Mouse (Mus musculus) retina, embryonic 14.5 days (tissue): ENCODE results near the gene Ccdc88b.

Experiments used
- DNase-seq: peaks from one replicate; pipeline ENCODE4 v3.0.0-alpha.2; 2015; ENCODE audit warnings: low spot score

Ccdc88b gene

DNA sequence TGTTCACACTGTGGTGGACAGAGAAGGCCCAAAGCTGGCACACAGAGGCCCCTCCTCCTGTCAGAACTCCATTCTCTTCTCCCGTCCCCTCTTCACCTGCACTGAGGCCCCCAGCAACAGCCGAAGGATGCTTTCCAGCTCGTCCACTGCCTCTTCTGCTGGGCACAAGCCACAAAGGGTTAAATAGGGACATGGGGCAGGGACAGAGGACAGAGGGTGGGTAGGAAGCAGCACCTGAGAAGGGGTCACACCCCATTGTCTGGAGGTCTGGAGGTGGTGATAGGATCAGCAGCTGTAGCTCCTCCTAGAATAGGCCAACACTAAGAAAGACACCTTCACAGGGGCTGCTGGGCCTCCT, 1.0 kb downstream of the Ccdc88b start:
- no peak for DNase-seq

- peak; percentile 76 for DNase-seq
Observed at GRCm38 (mm10) chr19:6856281-6857002, 1.6 kb downstream of the Ccdc88b start.

DNA sequence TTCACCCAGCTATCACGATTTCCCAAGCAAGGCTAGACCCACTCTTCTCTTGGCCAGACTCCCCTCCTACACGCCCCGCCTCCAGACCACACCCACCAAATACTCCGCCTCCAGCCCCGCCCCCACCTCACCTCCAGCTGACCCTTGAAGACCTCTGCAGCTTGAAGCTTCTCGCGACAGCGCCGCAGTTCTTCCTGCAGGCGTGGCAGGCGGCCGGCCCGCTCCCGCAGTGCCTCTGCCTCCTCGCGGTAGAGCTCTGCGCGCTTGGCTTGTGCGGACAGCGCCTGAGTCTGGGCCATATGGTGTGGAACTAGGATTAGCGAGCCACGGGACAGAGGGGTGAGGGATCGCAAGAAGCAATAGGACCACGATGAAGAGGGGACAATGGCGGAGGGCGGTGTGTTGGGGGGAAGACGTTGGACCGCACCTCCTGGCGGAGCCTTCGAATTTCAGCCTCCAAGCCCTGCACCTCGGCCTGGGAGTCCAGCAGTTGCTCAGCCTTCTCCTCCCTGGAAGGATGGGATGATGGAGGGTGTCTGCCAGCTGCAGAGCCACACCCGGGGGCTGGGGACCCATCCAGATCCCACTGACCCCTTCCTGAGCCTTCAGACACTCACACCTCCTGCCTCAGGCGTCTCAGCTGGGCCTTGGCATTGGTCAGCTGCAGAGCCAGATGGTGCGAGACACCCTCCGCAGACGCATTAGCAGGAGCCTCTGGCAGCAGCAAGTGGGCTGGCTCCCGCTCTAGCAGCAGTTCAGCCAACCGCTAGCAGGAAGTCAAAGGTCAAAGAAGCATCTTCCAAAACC, 2.6 kb downstream of the Ccdc88b start:
- DNase-seq, result peak; percentile 82

DNA sequence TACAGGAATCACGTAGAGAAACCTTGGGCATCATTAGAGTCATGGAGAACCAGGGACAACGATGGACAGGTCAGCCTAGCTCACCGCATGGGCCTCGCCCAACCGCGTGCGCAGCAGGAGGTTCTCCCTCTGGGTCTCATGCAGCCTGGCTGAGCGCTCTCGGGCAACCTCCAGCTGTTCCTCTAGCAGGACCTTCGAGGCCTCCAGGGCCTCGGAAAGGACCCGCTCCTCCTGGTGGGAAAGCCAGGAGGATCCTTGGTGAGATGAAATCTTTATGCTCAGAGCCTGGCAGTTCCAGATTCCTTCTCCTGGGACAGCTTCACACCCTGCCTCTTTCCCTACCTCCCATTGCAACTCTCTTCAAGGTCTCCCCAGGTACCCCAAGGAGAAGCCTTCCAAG, 3.4 kb downstream of the Ccdc88b start:
- no peak for DNase-seq

- DNase-seq, result no peak
Observed at GRCm38 (mm10) chr19:6853903-6854302, 4.1 kb downstream of the Ccdc88b start.

DNA sequence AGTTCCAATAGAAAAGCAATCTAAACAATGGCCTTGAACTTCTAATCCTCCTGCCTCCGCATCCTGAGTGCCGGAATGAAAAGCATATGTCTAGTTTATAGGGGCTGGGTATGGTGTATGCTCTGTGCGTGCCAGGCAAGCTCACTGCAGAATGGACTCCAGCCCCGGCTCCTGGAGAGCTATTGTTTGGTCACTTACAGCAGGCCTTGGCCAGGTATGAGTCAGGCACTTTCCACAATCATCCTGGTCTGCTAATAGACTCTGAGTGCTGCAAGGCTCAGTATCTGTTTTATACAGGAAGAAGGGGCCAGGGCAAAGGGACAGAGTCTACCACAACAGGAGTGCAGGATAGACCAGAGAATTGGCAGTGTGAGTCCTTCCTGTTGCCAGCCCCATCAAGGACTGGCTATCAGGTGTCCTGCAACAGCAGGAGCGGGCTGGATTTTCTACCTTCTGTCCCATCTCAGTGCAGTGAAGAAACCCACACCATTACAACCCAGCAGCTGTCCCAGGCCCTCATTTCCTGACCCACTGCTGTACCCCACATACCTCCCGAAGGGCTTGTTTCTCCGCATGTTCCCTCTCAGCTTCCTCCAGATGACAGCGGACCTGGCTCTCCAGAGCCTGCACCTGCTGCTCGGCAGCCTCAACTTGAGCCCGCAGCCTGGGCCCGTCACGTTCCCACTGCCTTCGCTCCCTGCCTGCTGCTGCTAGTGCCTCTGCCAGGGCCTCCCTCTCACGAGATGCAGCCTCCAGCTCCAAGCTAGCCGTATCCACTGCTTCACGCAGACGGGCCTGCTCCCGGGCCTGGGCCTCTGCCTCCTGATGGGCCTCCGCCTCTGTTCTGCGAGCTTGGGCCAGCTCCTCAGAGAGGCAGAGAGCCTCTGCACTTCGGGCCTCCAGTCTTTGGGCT, 5.4 kb downstream of the Ccdc88b start:
- no peak for DNase-seq

DNA sequence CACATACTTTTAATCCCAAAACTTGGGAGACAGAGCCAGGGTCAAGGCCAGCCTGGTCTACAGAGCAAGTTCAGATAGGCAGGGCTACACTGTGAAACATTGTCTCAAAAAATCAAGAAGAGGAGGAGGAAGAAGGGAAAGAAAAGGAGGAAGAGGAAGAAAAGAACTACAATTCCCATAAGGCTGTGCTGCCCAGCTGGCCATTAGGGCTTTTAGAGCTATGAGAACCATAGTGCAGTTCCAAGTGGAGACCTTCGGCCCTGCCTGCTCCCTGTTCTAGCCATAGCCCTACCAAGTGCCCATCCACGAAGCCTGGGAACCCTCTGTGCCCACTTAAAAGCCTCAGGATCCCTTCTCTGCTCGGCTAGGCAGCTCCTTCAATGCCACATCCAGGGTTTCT, 6.5 kb downstream of the Ccdc88b start:
- DNase-seq, result no peak

GRCm38 (mm10) chr19:6849506-6850068, 8.4 kb downstream of the Ccdc88b start:
- peak; percentile 32 for DNase-seq

DNA sequence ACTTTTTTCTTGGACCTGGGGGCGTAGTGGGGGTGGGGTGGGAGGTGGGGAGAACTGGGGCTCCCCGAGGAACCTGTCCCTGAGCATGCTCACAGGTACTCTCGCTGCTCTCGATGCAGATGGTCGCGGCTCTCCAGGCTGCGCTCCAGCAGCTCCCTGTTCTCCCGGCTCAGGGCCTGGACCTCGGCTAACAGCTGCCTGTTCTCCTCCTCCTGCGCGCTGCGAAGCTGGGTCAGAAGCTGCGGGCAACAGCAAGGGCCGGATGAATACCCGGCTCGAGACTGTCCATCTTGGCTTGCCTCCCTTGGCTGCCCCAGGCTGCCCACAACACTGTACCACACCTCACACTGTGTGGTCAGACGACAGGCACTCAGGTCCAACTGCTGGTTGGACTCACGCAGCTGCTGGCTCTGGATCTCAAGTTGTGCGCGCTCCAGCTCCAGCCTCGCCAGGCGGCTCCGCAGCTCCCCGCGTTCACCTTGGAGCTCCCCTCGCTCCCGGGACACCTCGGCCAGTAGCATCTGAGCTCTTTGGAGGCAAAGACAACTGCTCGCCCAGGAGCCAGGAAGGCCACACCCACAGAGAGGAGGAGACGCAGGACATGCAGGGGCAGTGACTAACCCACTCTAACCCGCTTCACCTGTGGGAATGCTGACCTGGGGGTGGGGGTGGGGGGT, 10.0 kb downstream of the Ccdc88b start:
- peak; percentile 40 for DNase-seq

DNA sequence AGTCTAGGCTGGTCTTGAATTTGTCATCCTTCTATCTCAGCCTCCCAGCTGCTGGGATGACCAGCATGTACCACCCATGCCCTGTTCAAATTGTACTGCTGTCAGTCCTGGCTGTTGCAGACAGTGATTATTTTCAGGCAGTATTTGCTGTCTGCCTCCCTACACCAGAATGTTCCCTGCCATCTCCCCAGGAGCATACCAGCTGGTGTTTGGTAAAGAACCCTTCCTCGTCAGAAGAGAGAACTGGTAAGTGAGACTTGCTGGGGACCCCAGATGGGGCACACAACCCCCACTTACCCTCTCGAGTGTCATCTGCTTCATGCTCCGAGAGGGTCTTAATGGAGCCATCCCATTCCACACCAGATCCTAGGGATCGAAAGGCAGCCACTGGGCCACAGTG, 12.0 kb downstream of the Ccdc88b start:
- DNase-seq, result no peak

DNA sequence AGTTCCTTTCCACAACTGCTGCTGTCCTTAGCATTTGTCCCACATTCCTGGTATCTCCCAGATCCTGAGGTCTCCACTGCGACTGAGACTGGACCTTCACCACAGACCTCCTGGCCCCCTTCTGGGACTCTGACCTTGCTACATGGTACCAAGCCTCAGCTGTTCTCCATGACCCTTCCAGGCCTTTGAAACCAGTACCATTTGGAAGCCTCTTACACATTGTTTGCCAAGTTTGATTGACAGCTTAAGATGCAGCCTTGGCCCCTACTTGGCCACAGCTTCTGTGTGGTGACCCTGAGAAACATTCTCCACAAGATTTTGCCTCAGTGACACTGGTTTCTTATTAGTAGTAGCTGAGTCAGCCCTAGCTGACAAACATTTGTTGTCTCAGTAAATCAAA, 15.7 kb downstream of the Ccdc88b start:
- no peak for DNase-seq

DNA sequence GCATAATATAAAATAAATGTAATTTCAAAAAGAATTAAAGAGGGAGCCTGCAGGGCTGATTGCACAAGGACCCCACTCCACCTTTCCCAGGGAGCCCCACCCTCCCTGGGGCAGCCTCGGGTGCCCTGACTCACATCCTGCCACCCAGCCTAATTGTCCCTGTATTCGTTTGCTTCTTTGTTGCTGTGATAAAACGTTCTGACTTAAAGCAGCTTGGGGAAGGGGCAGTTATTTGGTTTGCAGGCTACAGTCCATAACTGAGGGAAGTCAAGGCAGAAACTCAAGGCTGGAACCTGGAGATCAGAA, 16.8 kb downstream of the Ccdc88b start:
- no peak for DNase-seq

DNA sequence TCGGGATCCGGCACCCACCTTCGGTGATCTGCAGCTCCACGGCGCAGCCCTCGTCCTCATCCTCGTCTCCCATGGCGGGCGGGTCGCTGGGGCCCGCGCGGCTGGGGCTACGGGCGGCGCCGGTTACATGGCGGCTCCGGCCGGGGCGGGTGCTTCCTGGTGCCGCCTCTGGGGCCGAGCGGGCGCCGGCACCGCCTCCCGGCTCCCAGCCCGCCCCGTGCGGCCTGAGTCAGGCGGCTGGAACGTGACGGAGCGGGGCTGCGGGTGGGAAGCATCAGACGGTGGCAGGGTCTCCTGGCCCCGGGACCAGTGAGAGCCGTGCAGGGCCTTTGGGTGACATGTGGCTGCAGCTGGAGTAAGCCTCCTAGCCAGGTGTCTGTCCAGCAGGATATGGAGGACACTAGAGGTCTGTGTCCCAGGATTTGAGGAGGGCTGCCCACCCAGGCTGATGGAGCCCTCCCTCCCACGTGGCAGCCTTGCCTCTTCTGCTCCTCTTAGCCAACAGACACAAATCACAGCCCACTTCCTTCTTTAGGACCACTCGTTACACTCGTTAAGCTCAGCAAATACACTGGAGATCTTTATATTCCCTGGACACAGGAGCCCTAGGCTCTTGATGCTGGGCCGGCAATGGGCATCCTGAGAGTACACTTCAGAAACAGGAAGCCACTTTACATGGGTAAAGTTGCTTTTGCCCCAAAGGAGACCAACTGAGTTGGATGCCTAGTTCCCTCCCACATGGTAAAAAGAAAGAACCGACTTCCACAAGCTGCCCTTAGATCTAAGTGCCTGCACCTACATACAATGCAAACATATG, 17.3 kb downstream of the Ccdc88b start, which contains the start of gene Rps6ka4:
Gene Rps6ka4 (minus strand): TSS at position 162 of the 817 bp plus-strand sequence.
- DNase-seq, result peak; percentile 63

GRCm38 (mm10) chr19:6839615-6840474, 18.2 kb downstream of the Ccdc88b start:
- DNase-seq, result peak; percentile 32

- DNase-seq, result no peak
Observed at GRCm38 (mm10) chr19:6832363-6832762, 25.6 kb downstream of the Ccdc88b start.

DNA sequence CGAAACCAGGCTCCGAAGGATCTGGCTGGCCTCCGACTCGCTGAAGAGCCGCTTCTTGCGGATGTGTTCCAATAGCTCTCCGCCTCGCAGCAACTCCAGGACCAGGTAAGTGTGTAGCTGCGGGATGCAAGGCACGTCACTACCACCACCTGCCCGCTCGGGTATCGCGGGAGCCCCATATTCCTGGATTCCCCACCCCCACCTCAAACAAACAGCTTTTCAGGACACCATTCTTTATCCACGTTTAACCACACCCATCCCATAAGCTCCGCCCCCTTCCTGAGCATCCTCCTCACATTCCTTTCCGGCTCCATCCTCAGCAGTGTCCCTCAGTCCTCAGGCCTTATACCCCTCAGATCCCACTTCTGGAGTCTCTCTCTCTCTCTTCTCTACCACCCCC, 26.7 kb downstream of the Ccdc88b start:
- DNase-seq, result peak; percentile 51

DNA sequence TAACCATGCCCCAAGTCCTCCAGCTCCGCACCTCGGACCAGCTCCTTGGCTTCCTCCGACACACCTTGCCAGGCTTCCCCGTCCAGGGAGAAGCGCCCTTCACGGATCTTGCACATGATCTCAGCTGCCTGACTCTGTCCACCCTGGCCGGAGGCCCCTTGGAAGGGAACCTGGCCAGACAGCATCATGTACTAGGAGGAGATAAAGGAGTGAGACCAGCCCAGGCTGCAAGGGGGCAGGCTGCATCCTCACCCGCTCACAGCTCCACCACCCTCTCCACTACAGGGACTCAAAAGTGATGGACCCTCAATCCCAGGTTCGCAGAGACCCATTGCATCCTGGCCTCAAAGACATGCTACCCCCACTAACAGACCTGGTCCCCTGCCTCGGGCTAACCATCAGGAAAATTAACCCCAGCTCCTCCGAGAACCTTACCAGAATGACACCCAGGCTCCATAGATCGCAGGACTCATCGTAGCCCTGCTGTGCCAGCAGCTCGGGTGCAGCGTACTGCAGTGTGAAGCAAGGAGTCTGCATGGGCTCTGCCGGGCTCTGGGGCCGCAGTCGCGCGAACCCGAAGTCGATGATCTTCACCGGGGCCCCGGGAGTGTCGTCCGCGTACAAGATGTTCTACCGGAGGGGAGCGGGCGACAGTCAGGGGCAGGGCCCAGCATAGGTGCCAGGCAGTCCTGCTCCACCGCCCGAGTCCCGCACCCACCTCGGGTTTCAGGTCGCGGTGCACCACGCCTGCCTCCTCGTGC, 27.3 kb downstream of the Ccdc88b start:
- peak; percentile 20 for DNase-seq

DNA sequence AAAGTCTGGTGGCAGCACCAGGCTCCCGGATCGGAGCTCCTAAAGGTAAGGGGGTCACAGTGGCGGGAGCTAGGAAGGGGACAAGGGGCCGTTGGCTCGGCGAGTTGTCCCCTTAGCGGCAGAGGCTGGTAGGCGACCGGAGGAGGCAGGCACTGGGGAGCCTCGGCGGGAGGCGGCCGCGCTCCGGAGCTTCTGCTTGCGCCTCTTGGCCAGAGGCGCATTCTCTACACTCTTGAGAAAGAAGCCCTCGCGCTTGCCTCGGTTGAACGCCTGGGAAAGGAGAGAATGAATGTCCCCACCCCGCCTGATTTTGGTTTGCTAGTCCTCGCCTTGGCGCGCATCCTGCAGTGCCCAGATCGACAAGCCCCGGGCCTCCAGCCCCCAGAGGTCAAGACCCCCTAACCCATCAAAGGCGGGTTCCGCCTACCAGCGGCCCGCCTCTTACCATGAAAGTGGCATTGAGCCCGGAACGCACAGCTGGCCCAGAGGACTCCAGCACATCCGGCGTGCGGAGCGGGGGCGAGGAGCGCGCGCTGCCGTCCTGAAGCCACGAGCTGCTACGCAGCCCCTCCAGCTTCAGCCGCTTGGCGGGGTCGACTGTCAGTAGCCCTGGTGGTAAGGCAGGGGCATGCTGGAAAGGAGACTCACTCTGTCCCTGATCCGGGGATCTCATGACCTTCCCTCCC, 28.0 kb downstream of the Ccdc88b start:
- DNase-seq, result peak; percentile 49
